Mouse (Mus musculus) bone marrow macrophage, adult 2 months (primary cell): Measurements from ENCODE around the gene Chrm1. TPM values are rescaled to one million over a fixed set of nuclear protein-coding genes. Genes with fewer than 3 reads are reported as not detected.
A peak's percentile ranks its signal among the peaks of the same experiment; 100 is the strongest.
"Not testable (repeated sequence)": the region's sequence is repeated elsewhere in the genome, so short reads cannot be mapped to it uniquely, and the experiment has no call there.

ENCODE experiments used
- H3K27ac ChIP-seq: 2 replicates; pipeline ENCODE4 v1.5.1; 2012; ENCODE audit warnings: low read depth, low read length; ENCODE audit not compliant: insufficient read depth
- H3K4me1 ChIP-seq: 2 replicates; pipeline ENCODE4 v1.6.1; 2012; ENCODE audit warnings: low read length; ENCODE audit not compliant: control insufficient read depth, insufficient read depth
- H3K4me3 ChIP-seq: 2 replicates; pipeline ENCODE4 v1.5.1; 2012; ENCODE audit warnings: mild to moderate bottlenecking, low read length, moderate library complexity; ENCODE audit not compliant: insufficient read depth
- CTCF ChIP-seq: IDR thresholded peaks from 2 replicates; pipeline ENCODE4 v1.5.1; 2012; ENCODE audit warnings: low read depth, mild to moderate bottlenecking, low read length, moderate library complexity
- POLR2A ChIP-seq: IDR thresholded peaks from 2 replicates; pipeline ENCODE4 v1.6.1; 2012; ENCODE audit warnings: mild to moderate bottlenecking, low read depth, low read length, borderline replicate concordance
- polyA plus RNA-seq: library from polyadenylated mRNA; stranded (reverse); fragments of >200 nt; gene quantifications from 2 replicates; pipeline ENCODE4 v1.2.4, GENCODE M21; 2012; ENCODE audit not compliant: missing spikeins, insufficient read depth, insufficient read length

Gene Chrm1
- polyA plus RNA-seq, 1 experiment = not detected

DNA sequence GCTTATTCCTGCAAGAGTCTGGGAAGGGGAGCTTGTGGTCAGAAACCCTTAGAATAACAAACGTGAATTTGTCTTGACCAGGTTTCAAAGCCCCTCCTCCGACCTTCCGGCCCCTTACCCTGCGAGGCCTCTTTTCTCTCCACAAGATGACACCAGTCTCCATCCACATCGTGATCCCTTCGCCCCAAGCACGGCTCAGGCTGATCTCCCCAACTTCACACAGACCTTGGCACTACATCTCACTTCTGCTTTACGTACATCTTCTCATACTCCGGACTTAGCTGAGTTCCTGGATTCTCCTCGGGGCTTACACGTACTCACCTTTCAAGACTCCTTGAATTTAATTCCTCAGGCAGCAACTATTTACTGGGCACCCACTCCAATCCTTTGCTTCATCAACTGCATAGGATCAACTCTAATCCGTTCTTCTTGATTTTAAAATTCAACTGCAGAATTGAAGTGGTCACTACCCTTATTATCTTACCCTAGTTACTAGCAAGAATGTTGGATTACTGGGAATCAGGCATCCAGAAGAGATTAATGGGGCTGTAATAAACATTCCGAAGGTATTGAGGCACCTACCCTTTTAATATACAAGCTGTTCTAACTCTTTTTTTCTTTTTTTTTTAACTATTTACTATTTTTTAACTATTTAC, 50.5 kb downstream of the Chrm1 start:
- no peak for TF ChIP-seq CTCF
- TF ChIP-seq POLR2A = no peak
- peaks cover 23% of the 10 kb centered on the region for H3K4me1 ChIP-seq
- peak overlapping the region; percentile 96 for H3K27ac ChIP-seq
- H3K4me3 ChIP-seq = peak overlapping the region; percentile 99

DNA sequence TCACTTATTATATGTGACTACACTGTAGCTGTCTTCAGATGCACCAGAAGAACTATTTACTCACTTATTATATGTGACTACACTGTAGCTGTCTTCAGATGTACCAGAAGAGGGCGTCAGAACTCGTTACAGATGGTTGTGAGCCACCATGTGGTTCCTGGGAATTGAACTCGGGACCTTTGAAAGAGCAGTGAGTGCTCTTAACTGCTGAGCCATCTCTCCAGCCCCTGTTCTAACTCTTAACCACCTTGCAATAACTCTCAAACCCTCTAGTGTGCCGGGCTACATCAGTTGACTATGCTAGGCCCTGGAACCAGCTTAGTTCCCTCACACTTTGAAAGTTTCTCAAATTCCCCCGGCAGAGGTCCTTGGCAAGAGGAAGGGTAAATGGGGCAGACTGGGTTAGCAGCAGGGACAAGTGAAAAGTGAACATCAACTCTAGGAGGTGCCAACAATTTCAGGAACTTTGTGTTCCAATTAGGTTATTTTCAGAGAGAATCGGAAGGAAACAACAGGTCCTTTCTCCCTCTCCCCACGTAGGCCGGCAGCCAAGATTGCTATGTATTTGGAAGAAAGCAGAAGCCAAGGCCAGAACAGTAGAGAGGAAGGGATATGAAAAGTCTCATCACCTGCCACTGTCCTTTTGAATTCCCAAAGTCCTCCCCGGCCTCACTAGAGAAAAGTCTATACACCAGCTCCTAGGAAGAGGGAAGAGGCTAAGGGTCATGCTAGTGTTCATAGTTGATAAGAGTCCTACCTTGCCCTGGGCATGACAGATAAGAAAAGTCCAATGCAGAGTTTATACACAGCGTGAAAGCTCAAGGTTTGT, 51.3 kb downstream of the Chrm1 start:
- Histone ChIP-seq H3K4me1 (peaks cover 21% of the 10 kb centered on the region), H3K4me3 (no peak overlapping the region), H3K27ac (no peak overlapping the region)
- TF ChIP-seq CTCF (0 out of 2 replicates have a peak, but pooled peaks have one; percentile 5), POLR2A (no peak)

DNA sequence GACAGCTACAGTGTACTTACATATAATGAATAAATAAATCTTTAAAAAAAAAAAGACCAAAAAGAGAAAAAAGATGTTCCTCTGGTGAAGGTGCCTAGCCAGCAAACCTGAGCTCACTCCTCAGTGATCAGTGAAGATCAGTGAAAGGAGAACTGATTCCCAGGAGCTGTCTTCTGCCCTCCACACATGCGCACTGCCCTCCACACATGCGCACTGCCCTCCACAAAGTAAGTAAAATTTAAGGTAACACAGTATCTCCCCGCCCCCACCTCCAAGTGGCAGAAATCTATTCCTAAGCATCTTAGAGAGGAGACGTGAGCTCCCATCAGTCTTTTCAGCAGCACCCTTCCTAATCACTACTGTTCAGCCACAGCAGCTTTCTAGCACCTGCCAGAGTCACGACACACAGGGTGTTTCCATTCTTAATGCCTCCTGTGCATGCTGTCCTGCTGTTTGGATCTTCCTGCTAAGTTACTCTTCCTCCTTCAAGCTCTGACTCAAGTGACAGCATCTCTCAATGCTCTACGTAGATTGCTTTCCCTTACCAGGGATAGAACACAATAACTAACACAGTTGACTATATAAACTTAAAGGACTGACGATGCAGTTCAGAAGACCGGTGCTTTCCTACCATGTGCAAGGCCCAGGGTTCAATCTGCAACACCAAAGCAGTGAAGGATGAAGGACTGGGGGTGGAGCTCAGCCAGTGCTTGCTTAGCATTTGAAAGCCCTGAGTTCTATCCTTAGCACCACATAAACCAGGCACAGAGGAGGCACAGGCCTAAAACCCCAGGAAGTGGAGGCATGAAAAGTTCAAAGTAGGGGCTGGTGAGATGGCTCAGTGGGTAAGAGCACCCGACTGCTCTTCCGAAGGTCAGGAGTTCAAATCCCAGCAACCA, 52.5 kb downstream of the Chrm1 start:
- no peak overlapping the region for H3K4me3 ChIP-seq
- no peak overlapping the region for H3K27ac ChIP-seq
- no peak for TF ChIP-seq POLR2A
- TF ChIP-seq CTCF = no peak
- H3K4me1 ChIP-seq = peaks cover 11% of the 10 kb centered on the region

DNA sequence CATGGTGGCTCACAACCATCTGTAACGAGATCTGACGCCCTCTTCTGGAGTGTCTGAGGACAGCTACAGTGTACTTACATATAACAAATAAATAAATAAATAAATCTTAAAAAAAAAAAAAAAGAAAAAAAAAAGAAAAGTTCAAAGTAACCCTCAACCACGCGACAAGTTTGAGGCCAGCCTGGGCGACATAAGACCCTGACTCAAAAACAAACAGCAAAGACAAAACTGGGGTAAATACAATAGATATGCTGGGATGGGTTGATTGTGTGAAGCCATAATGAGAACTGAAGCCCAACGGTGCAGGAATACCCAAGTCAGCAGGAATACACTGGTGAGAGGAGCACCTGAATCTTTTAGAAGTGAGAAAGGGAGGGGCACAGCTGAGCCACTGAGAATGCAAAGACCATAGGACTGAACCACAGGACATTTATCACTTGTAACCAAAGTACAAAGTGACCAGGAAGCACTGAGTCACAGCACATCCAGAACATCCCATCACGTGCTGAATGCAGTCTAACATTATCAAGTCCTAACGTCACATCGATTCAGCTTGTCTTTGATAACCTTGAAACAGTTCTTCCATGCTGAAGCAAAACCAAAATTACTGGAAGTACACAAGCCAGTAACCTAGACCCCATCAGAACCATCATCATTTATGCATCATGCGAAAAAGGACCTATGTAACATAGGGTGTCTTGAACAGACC, 53.3 kb downstream of the Chrm1 start:
- no peak overlapping the region for H3K27ac ChIP-seq
- H3K4me3 ChIP-seq = no peak overlapping the region

DNA sequence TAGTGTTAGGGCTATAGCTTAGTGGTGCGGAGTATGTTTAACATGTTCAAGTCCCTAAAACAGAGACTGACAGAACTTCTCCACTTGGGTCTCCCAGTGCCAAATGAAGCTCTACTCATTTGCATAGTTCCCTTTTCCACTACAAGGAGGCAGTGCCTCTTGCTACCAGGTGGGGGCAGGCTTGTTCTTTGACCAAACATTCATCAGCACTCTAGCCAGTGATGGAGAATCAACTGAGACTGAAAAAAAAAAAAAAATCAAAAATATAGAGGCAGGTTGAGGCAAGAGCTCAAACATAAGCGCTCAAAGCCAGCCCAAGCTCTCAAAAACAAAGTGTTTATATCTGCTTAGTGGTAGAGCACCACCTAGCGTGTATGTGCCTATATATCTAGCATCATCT, 54.8 kb downstream of the Chrm1 start:
- H3K4me1 ChIP-seq = peaks cover 15% of the 10 kb centered on the region
- TF ChIP-seq CTCF (no peak), POLR2A (no peak)
- H3K4me3 ChIP-seq = no peak overlapping the region
- no peak overlapping the region for H3K27ac ChIP-seq

More for the DNA sequence above, 53.3 kb downstream of the Chrm1 start:
- H3K4me1 ChIP-seq = peaks cover 15% of the 10 kb centered on the region
- TF ChIP-seq CTCF (no peak), POLR2A (no peak)

DNA sequence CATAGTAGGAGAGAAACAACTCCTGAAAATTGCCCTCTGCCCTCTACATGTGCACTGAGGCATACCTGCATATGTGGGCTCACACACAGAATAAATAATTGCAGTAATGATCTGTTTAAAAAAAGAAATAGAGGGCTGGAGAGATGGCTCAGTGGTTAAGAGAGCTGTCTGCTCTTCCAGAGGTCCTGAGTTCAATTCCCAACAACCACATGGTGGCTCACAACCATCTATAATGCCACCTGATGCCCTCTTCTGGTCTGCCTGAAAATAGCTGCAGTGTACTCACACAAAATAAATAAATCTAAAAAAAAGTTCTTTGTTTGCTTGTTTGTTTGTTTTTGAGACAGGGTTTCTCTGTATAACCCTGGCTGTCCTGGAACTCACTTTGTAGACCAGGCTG, 55.4 kb downstream of the Chrm1 start:
- peaks cover 15% of the 10 kb centered on the region for H3K4me1 ChIP-seq

DNA sequence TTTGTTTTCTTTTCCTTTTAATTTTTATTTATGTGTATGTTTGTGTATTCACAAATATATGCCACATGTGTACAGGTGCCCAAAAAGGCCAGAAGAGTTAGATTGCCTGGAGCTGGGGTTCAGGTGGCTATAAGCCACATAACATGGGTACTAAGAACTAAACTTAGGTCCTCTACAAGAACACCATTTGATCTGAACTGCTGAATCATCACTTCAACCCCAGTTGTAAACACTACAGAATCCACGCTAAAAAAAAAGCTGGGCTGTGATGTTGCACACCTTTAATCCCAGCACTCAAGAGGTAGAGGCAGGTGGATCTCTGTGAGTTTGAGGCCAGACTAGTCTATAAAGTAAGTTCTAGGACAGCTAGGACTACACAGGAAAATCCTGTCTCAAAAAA, 57.8 kb downstream of the Chrm1 start:
- Histone ChIP-seq H3K27ac (peak overlapping the region; percentile 24; the same call in 1 of the 2 replicates), H3K4me1 (peaks cover 9% of the 10 kb centered on the region), H3K4me3 (no peak overlapping the region)
- no peak for TF ChIP-seq POLR2A
- no peak for TF ChIP-seq CTCF

More for the DNA sequence above, 55.4 kb downstream of the Chrm1 start:
- H3K4me3 ChIP-seq, H3K27ac ChIP-seq: not testable (repeated sequence)

DNA sequence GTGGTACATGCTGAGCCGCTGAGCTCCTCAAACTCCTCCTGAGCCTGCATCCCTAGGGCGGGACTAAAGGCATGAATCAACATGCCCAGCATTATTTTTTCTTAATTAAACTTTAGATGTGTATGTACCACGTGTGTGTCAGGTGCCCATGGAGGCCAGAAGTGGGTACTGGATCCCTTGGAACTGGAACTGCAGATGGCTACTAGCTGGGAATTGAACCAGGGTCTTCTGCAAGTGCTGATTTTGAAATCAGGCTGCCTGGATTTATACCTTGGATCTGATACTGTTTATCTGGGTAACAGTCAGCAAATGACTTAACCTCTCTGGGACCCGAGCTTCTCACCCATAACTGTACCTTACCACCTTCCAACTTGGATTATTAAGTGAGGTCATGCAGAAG, 58.4 kb downstream of the Chrm1 start:
- peak overlapping the region; percentile 54 for H3K27ac ChIP-seq
- peaks cover 9% of the 10 kb centered on the region for H3K4me1 ChIP-seq
- peak overlapping the region; percentile 53 for H3K4me3 ChIP-seq

DNA sequence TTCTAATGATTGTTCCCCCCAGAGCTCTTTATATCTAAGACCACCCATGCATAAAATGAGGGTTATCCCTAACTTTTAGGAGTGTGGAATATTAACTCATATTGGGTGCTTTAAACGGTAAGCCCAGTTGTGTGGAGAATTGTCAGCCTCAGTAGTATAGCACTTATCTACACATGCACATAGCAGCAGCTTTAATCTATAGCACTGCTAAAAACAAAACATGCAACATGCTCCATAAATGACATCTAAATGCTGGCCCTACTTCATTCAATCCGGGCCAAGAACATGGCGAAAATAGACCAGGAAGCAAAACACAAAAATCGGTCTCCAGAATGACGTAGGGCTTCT, 58.9 kb downstream of the Chrm1 start:
- TF ChIP-seq CTCF = no peak
- TF ChIP-seq POLR2A = no peak
- Histone ChIP-seq H3K4me3 (peak overlapping the region; percentile 76), H3K4me1 (peaks cover 9% of the 10 kb centered on the region), H3K27ac (peak overlapping the region; percentile 92)

More for the DNA sequence above, 58.4 kb downstream of the Chrm1 start:
- no peak for TF ChIP-seq CTCF
